Comparison of ENCODE assay signal across 19 mouse cellular contexts in the genomic region with DNA sequence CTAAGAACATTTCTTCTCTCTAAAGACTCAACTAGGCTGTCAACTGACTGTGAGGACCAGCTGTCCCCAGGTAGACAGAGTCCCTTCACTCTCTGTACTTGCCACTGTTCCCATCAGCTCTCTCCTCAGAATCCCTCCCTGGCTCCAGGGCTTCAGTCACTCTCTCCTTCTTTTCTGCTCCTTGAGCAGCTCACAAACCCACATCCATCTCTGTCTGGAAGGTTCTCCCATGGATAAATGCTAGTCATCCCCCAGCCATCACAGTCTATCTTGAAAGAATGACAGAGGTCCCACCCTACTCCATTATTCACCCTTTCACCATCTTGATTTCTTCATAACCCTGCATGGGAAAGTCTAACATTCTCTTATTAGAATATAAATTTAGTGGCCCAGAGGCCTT.
"Had no signal": no experiment of that assay in that cellular context is flagged by ENCODE, and none has a peak within 500 bp of the region (broad histone marks: within the 10 kb centered on the region; RNA-seq: fewer than 3 reads in every experiment).

No protein-coding gene starts in this region.

- H3K4me1 ChIP-seq: neural tube, embryonic 13.5 days; neural tube, embryonic 15.5 days had no signal

- ATAC-seq: midbrain, embryonic 16.5 days had no signal

- H3K27me3 ChIP-seq: midbrain, embryonic 12.5 days; neural tube, embryonic 13.5 days; neural tube, embryonic 15.5 days had no signal

- DNase-seq: lung, adult 18-20 months; lung, embryonic 14.5 days; lung, postnatal 10 days; lung, postnatal 4 days; midbrain, embryonic 14.5 days; retina, postnatal 1 day; right cerebral cortex, adult 18-20 months; right cerebral cortex, postnatal 25 days; right cerebral cortex, postnatal 4 days; spleen, adult 18-20 months; thymus, adult 18-20 months; thymus, postnatal 14 days; thymus, postnatal 36 days had no signal

- H3K27ac ChIP-seq: midbrain, embryonic 10.5 days; midbrain, embryonic 12.5 days; neural tube, embryonic 13.5 days; neural tube, embryonic 15.5 days had no signal

- H3K9me3 ChIP-seq: midbrain, embryonic 10.5 days; midbrain, embryonic 12.5 days; neural tube, embryonic 13.5 days; neural tube, embryonic 15.5 days had no signal

- H3K36me3 ChIP-seq: midbrain, embryonic 10.5 days; midbrain, embryonic 12.5 days; neural tube, embryonic 13.5 days; neural tube, embryonic 15.5 days had no signal

- H3K4me3 ChIP-seq: midbrain, embryonic 10.5 days; midbrain, embryonic 12.5 days; myocyte; neural tube, embryonic 13.5 days; neural tube, embryonic 15.5 days had no signal

- H3K9ac ChIP-seq: lung, embryonic 14.5 days; midbrain, embryonic 12.5 days; neural tube, embryonic 13.5 days; neural tube, embryonic 15.5 days had no signal

- H3K4me2 ChIP-seq: lung, embryonic 14.5 days; midbrain, embryonic 12.5 days; neural tube, embryonic 13.5 days; neural tube, embryonic 15.5 days had no signal
